Mouse (Mus musculus): Measurements from ENCODE around the gene Prr36.

Prr36 gene

GRCm38 (mm10) chr8:4239193-4239890, 22.1 kb upstream of the Prr36 start:
- no peak for DNase-seq (ENCODE audit: low spot score)

GRCm38 (mm10) chr8:4238434-4239192, 21.4 kb upstream of the Prr36 start, which contains the start of the genes Map2k7 and Gm49320:
Gene Map2k7 (plus strand): TSS chr8:4238740.
Gene Gm49320 (plus strand): TSS chr8:4238865.
- peak; percentile 100 for DNase-seq (ENCODE audit: low spot score)

GRCm38 (mm10) chr8:4237814-4238433, 20.7 kb upstream of the Prr36 start:
- no peak for DNase-seq (ENCODE audit: low spot score)

- DNase-seq (ENCODE audit: low spot score): no peak
Measured at GRCm38 (mm10) chr8:4230612-4231351, 13.5 kb upstream of the Prr36 start.

GRCm38 (mm10) chr8:4229784-4230183, 12.5 kb upstream of the Prr36 start:
- DNase-seq (ENCODE audit: low spot score): no peak

GRCm38 (mm10) chr8:4227919-4228318, 10.7 kb upstream of the Prr36 start:
- DNase-seq (ENCODE audit: low spot score): no peak

- no peak for DNase-seq (ENCODE audit: low spot score)
Measured at GRCm38 (mm10) chr8:4226739-4227347, 9.6 kb upstream of the Prr36 start, which contains the start of gene Lrrc8e. Gene Lrrc8e (plus strand): TSS chr8:4226827.

GRCm38 (mm10) chr8:4226323-4226722, 9.1 kb upstream of the Prr36 start:
- no peak for DNase-seq (ENCODE audit: low spot score)

- no peak for DNase-seq (ENCODE audit: low spot score)
Measured at GRCm38 (mm10) chr8:4222059-4222458, 4.8 kb upstream of the Prr36 start.

- no peak for DNase-seq (ENCODE audit: low spot score)
Measured at GRCm38 (mm10) chr8:4219617-4220016, 2.4 kb upstream of the Prr36 start.

GRCm38 (mm10) chr8:4216296-4216695, 963 bp downstream of the Prr36 start:
- DNase-seq (ENCODE audit: low spot score): no peak

- no peak for DNase-seq (ENCODE audit: low spot score)
Measured at GRCm38 (mm10) chr8:4214006-4214980, 3.0 kb downstream of the Prr36 start.

GRCm38 (mm10) chr8:4213210-4214005, 3.9 kb downstream of the Prr36 start:
- no peak for DNase-seq (ENCODE audit: low spot score)

GRCm38 (mm10) chr8:4212809-4213209, 4.5 kb downstream of the Prr36 start:
- DNase-seq (ENCODE audit: low spot score): no peak

GRCm38 (mm10) chr8:4211097-4211496, 6.2 kb downstream of the Prr36 start:
- no peak for DNase-seq (ENCODE audit: low spot score)

GRCm38 (mm10) chr8:4207016-4207350, 10.3 kb downstream of the Prr36 start:
- DNase-seq (ENCODE audit: low spot score): no peak

- no peak for DNase-seq (ENCODE audit: low spot score)
Measured at GRCm38 (mm10) chr8:4206182-4207015, 10.9 kb downstream of the Prr36 start.

- DNase-seq (ENCODE audit: low spot score): no peak
Measured at GRCm38 (mm10) chr8:4205246-4206123, 11.8 kb downstream of the Prr36 start.
